Mouse (Mus musculus): ENCODE data around the gene Grm6. TPM values are rescaled to one million over a fixed set of nuclear protein-coding genes. Genes with fewer than 3 reads are reported as not detected.

The Grm6 gene
- polyA plus RNA-seq, 2 experiments = 0.04 to 0.15 TPM

DNA sequence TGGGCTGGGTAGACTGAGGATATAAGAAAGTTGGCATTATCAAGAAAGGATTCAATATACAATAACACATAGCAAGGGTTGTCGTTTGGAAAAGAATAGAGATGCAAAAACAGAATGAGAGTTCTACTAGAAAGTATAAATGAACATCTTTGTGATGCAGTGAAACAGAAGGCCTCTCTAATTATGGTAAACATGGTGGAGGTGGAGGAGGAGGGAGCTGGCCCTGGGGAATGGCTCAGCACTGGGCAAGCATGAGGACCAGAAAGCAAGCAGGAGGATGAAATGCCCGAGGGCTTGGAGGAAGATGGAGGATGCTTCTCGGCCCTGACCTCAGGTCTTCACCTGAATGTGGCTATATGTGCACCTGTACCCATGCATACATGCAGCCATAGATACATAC lies 64.0 kb downstream of the Grm6 start:
- WGBS (ENCODE audit: insufficient replicate concordance) = 62% methylated on average over 3 of the region's 3 CpGs
- no peak for TF ChIP-seq CTCF (IDR thresholded peaks at IDR 0.05; ENCODE audit: low read depth)
- no peak for TF ChIP-seq EP300 (IDR thresholded peaks at IDR 0.05; ENCODE audit: low read depth)

More for the DNA sequence above, 64.0 kb downstream of the Grm6 start:
- Histone ChIP-seq H3K27me3 (ENCODE audit: control insufficient read depth, insufficient read depth, low read length) (no peaks in the 10 kb centered on the region), H3K9me3 (ENCODE audit: control insufficient read depth, low read length) (no peaks in the 10 kb centered on the region), H3K27ac (no peak overlapping the region), H3K4me1 (replicated peaks; ENCODE audit: control insufficient read depth in 2 of 2, insufficient read depth in 2 of 2, low read length in 1 of 2) (no peaks in the 10 kb centered on the region; a peak in 1 of 4 replicates), H3K4me3 (ENCODE audit: insufficient read depth in 1 of 2, low read depth in 2 of 2, low read length in 2 of 2) (no peak overlapping the region), H3K4me2 (ENCODE audit: low read depth) (no peak overlapping the region), H3K9ac (replicated peaks) (no peak overlapping the region), H3K36me3 (replicated peaks; ENCODE audit: control insufficient read depth, insufficient read depth, low read depth) (no peaks in the 10 kb centered on the region; the same call in none of the 2 replicates)
- no peak for ATAC-seq (ENCODE audit: insufficient read depth)
- DNase-seq (ENCODE audit: low read depth in 3 of 3, low spot score in 3 of 3) = no peak

Other genes with a start within 250 kb of the Grm6 start
- gene Adamts2, start 248.6 kb upstream of the Grm6 start, polyA plus RNA-seq (2012; rRNA removed) = 0.88 and 1.1 TPM in 2 replicates
- 0.73 and 0.83 TPM in 2 replicates for gene Adamts2, start 248.6 kb upstream of the Grm6 start, polyA plus RNA-seq (2014; fragmentation: Nextera tagmentation; extraction: Ambion mirVana)
- gene Zfp354c, start 23.0 kb upstream of the Grm6 start, polyA plus RNA-seq (2012; rRNA removed) = 0.26 and 0.42 TPM in 2 replicates
- gene Zfp354c, start 23.0 kb upstream of the Grm6 start, polyA plus RNA-seq (2014; fragmentation: Nextera tagmentation; extraction: Ambion mirVana) = 0.65 and 0.69 TPM in 2 replicates
- 0.04 and 0.08 TPM in 2 replicates for gene Zfp879, start 9.1 kb upstream of the Grm6 start, polyA plus RNA-seq (2012; rRNA removed)
- gene Zfp879, start 9.1 kb upstream of the Grm6 start, polyA plus RNA-seq (2014; fragmentation: Nextera tagmentation; extraction: Ambion mirVana) = 0.04 and 0.13 TPM in 2 replicates
- 0.16 and 0.26 TPM in 2 replicates for gene Zfp454, start 37.0 kb downstream of the Grm6 start, polyA plus RNA-seq (2012; rRNA removed)
- 0.22 and 0.38 TPM in 2 replicates for gene Zfp454, start 37.0 kb downstream of the Grm6 start, polyA plus RNA-seq (2014; fragmentation: Nextera tagmentation; extraction: Ambion mirVana)
- 0.45 and 0.70 TPM in 2 replicates for gene Zfp2, start 65.5 kb downstream of the Grm6 start, polyA plus RNA-seq (2012; rRNA removed)
- 2.0 and 2.6 TPM in 2 replicates for gene Zfp2, start 65.5 kb downstream of the Grm6 start, polyA plus RNA-seq (2014; fragmentation: Nextera tagmentation; extraction: Ambion mirVana)
- gene Zfp354b, start 80.9 kb downstream of the Grm6 start, polyA plus RNA-seq (2012; rRNA removed) = 0.06 and 0.07 TPM in 2 replicates
- 0.08 TPM in 2 replicates for gene Zfp354b, start 80.9 kb downstream of the Grm6 start, polyA plus RNA-seq (2014; fragmentation: Nextera tagmentation; extraction: Ambion mirVana)
- gene 4933414I15Rik, start 93.1 kb downstream of the Grm6 start, polyA plus RNA-seq (2012; rRNA removed) = not detected in 2 replicates
- not detected in 2 replicates for gene 4933414I15Rik, start 93.1 kb downstream of the Grm6 start, polyA plus RNA-seq (2014; fragmentation: Nextera tagmentation; extraction: Ambion mirVana)
- not detected in 2 replicates for gene Prop1, start 103.1 kb downstream of the Grm6 start, polyA plus RNA-seq (2012; rRNA removed)
- gene Prop1, start 103.1 kb downstream of the Grm6 start, polyA plus RNA-seq (2014; fragmentation: Nextera tagmentation; extraction: Ambion mirVana) = not detected in 2 replicates
- gene Olfr1378, start 115.8 kb downstream of the Grm6 start, polyA plus RNA-seq (2012; rRNA removed) = not detected in 2 replicates
- not detected in 2 replicates for gene Olfr1378, start 115.8 kb downstream of the Grm6 start, polyA plus RNA-seq (2014; fragmentation: Nextera tagmentation; extraction: Ambion mirVana)
- gene Olfr1377, start 131.3 kb downstream of the Grm6 start, polyA plus RNA-seq (2012; rRNA removed) = not detected in 2 replicates
- gene Olfr1377, start 131.3 kb downstream of the Grm6 start, polyA plus RNA-seq (2014; fragmentation: Nextera tagmentation; extraction: Ambion mirVana) = not detected in 2 replicates
- not detected in 2 replicates for gene Olfr51, start 152.9 kb downstream of the Grm6 start, polyA plus RNA-seq (2012; rRNA removed)
- not detected in 2 replicates for gene Olfr51, start 152.9 kb downstream of the Grm6 start, polyA plus RNA-seq (2014; fragmentation: Nextera tagmentation; extraction: Ambion mirVana)
- not detected in 2 replicates for gene Olfr54, start 163.6 kb downstream of the Grm6 start, polyA plus RNA-seq (2012; rRNA removed)
- not detected in 2 replicates for gene Olfr54, start 163.6 kb downstream of the Grm6 start, polyA plus RNA-seq (2014; fragmentation: Nextera tagmentation; extraction: Ambion mirVana)
- gene Olfr1375, start 197.4 kb downstream of the Grm6 start, polyA plus RNA-seq (2012; rRNA removed) = not detected in 2 replicates
- not detected in 2 replicates for gene Olfr1375, start 197.4 kb downstream of the Grm6 start, polyA plus RNA-seq (2014; fragmentation: Nextera tagmentation; extraction: Ambion mirVana)
- 0.47 and 1.1 TPM in 2 replicates for gene Zfp354a, start 208.6 kb downstream of the Grm6 start, polyA plus RNA-seq (2012; rRNA removed)
- gene Zfp354a, start 208.6 kb downstream of the Grm6 start, polyA plus RNA-seq (2014; fragmentation: Nextera tagmentation; extraction: Ambion mirVana) = 1.00 and 1.1 TPM in 2 replicates